Mouse (Mus musculus) testis, adult 2 months (tissue): ENCODE results near the gene Gm20388.

Experiments
- CTCF ChIP-seq: fragments of 200-500 bp; IDR thresholded peaks from 2 replicates; pipeline ENCODE4 v1.5.1; 2012; ENCODE audit warnings: low read depth, mild to moderate bottlenecking, inconsistent platforms, low read length, moderate library complexity; ENCODE audit not compliant: control insufficient read depth, insufficient read depth, insufficient replicate concordance
- POLR2A ChIP-seq: fragments of 200-500 bp; IDR thresholded peaks from 2 replicates; pipeline ENCODE4 v1.6.1; 2012; ENCODE audit warnings: low read depth, mild to moderate bottlenecking, inconsistent platforms, low read length, moderate library complexity; ENCODE audit not compliant: control insufficient read depth

DNA sequence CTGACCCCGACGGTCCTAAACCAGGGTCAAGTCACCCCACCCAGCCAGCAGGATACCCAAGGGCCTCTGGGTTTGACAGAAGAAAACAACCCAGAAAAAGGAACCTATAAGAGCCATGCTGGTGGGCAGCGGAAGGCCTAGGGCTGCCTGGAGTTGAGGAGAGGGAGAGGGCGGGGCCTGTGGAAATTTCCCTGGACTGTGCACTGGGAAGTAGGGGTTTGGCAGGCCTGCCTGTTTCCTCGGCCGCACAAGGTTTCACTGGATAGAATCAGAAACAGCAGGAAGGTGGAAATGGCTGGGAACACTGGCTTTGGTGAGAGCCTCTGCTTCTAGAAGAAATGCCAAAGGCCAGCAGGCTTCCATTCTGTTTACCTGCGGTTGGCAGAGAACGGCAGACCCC, 162.2 kb downstream of the Gm20388 start:
- TF ChIP-seq CTCF (no peak), POLR2A (no peak)
